Mouse (Mus musculus) mature B cell (primary cell): ENCODE measurements around the gene Zbtb12.
"Not testable (repeated sequence)": the region's sequence is repeated elsewhere in the genome, so short reads cannot be mapped to it uniquely, and the experiment has no call there.

Experiments
- in situ Hi-C: fragments of 300-500 bp; cut with MboI; formaldehyde crosslinking; loops from 2 replicates; pipeline ENCODE4 v1.14.3; 2019

The Zbtb12 gene

DNA sequence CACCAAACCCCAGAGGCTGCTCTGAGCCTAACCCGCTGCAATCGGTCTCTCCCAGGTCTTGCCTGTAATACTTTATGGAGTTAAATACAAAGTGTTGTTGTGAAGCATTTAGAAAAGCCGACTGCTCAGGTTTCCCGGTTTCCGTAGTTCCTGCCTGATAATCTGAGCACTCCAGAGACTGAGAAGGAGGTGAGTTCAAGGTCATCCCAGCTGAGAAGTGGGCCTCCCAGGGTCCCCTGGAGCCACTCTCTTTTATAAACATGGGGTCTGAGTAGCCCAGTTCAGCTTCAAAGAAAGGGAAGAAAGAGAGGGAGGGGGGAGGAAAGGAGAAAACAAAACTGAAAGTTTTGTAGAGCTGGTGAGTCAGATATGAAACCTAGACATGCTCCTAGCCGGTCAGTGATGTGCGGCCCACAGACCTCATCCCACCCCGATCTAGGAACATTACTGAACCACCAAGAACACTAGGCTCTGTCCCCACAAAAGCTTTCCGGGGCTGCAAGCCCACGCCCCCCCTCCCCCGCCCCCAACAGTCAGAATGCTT is at the start of gene Zbtb12:
Gene Zbtb12, plus strand, starts transcription at position 148 of the 544 bp plus-strand sequence.
- in situ Hi-C loops: no loop called here

DNA sequence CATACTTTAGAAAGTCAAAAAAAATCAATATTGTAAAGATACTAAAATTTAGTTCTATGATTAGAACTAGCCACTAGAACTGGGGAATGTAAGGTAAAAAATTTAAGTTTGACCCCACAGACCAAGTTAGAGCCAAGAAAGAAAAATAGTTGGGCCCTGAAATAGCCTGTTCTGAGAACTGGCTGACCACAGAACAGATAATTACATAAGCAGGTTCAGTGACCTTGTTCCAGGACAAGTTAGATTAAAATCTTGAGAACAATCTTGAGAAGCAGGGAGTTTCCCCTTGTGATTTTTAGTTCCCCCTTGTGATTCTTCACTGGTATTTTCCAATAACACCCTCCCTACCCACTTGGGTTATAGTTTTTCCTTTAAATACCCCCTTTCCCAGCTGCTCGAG is 48.5 kb upstream of the Zbtb12 start:
- in situ Hi-C loops: not testable (repeated sequence)

DNA sequence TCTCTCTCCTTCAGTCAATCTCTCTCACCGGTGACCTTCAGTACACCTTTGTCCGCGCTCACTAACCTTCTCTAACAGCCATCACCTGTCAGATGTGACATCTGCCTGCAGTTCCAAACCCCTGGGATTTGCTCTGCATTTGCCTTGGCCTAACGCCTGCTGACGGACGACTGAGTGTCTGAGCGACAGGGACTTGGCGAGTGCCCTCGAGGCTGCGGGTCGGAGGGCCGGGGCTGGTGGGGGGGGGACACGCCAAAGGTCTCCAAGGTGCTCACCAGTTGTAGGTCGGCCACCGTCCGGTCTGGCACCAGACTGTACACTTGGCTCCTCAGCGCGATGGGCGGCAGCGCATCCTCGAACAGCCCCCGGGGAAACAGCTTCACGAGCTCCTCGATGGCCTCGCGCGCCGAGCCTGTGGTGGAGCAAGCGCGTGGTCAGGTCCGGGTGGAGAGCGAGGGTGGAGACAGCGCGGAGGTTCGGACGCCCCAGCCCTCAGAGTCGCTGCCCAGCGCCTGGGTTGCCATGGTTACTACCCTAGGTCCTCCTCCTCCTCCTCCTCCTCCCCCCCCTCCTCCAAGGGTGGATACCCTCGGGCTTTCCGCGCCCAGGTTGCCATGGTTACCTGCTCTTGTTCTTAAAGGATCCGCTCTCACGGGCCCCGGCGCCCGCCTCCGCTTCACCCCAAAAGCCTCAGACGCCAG is 43.0 kb upstream of the Zbtb12 start:
- in situ Hi-C loops: no loop called here

DNA sequence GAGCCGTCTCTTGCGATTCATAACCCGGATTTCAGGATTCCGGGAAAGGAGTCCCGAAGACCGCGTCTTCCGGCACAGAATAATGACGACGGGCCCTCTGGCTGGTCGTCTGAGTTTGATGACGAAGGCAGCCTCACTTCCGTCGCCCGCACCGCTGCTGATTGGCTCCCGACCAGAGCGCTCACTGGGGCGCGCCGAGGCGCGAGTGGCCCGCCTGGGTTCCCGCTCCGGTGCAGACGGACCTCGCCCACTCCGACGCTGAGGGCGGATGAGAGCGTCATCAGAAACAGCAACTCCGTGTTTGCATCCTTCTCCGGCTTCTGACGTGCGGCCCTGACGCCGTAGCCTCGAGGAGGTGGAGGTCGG is 42.4 kb upstream of the Zbtb12 start, which contains the start of the genes Stk19 and Dxo:
Gene Stk19, minus strand, starts transcription at position 90 of the 366 bp plus-strand sequence.
Gene Dxo, plus strand, starts transcription at position 164 of the 366 bp plus-strand sequence.
- in situ Hi-C loops: no loop called here

DNA sequence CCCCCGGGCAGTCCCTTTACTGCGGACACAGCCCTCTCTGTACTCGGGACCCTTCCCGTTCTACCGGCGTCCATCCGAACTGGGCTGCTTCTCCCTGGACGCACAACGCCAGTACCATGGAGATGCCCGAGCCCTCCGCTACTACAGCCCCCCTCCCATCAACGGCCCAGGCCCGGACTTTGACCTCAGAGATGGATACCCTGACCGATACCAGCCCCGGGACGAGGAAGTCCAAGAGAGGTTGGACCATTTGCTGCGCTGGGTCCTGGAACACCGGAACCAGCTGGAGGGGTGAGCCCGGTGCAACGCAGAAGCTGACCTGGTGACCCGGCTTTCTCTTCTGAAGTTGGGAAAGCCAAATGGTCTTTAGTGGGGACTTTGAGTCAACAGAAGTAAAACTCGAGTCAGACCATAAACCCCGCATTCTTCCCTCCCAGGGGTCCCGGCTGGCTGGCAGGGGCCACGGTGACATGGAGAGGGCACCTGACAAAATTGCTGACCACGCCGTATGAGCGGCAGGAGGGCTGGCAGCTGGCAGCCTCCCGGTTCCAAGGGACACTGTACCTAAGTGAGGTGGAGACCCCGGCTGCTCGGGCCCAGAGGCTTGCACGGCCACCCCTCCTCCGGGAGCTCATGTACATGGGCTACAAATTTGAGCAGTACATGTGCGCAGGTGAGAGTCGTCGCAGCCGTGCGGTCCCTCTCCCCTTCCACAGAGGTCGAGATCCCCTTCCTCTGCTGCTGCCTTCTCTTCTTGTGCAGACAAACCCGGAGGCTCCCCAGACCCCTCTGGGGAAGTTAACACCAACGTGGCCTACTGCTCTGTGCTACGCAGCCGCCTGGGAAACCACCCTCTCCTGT is 41.6 kb upstream of the Zbtb12 start:
- in situ Hi-C loops: no loop called here

DNA sequence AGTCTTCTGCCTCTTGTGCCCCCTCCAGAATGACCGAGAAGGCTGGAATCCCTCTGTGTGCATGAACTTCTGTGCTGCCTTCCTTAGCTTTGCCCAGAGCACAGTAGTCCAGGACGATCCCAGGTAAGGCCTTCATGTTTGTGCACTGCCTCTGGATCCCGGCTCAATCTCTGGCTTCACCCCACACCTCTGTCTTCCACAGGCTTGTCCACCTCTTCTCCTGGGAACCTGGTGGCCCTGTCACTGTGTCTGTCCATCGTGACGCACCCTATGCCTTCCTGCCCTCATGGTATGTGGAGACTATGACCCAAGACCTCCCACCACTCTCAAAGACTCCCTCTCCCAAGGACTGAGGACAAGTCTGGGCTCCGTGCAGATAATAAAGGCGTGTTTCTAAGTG is 40.5 kb upstream of the Zbtb12 start:
- in situ Hi-C loops: no loop called here

DNA sequence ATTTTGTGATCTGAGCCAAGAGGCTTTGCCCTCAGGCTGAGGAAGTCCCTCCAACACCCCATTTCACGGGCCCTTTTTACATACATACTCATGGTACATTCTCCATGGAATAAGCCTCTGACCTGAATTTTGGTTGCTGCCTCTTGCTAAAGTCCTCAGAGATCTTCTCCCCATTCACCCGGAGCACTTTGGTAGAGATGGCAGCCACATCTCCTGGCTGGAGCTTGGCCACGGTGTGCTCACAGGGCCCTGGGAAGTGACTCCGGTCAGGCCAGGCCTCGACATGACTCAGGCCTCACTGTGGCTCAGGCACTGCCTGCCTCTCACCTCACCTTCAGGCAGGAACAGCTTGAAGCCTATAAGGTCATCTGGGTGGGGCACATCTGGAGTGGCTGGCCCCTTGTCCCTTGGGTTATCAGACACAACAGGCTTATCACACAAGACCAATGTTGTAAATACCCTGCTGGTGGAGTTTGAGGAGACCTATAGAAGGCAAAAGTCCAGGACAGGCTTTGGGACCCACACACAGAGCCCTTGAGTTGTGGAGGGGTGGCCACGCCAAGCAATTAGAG is 38.5 kb upstream of the Zbtb12 start:
- in situ Hi-C loops: no loop called here

DNA sequence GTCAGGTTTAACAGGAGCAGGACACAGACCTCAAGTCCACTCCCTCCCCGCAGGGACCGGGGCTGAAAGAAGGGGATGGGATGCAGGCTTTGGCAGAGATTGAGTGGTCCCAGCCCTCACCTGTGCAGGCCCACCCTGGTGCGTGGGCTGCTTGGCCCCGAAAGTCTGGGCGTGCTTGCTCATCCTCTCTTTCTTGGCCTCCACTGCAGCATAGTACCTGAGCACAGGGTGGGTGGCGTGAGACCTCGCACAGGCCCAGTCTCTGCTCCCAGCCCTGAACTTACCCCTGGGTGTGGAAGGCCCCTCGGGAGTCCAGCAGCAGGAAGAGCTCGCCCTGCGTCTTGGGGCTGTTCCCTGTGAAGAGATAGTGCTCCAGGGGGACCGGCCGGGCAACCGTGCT is 34.4 kb upstream of the Zbtb12 start:
- in situ Hi-C loops: no loop called here

DNA sequence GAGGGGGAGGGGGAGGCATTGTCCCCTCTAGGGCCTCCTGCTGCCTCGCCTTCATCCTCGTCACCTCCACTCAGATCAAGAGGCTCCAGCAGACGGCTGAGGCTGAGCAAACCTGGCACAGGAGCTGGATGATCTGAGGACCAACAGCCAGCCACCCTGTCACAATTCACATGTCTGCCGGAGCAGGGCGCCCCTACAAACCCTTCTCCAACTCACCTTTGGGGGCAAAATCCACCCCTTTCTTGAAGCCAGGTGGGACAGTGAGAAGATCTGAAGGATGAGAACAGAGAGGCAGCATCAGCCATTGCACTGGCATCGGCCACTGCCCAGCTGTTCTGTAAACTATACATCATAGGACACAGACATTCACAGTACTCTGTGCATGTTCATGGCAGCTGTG is 32.1 kb upstream of the Zbtb12 start:
- in situ Hi-C loops: no loop called here

DNA sequence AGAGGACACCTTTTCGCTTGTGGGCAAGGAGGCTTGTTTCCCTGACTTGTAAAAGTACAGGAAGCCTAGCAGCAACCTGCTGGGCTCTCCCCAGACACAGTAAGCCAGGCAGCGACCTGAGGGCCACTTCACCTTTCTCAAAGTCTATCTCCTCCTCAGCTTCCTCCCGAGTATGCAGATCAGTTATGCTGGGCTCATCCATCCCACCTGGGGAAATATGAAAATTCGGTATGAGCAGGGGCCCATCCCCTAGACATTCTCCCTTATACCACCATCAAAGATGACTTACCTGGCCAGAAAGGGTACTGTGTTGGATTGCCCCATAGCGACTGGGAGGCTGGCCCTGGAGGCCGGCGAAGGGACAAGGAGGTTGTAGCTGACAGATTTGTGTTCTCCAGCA is 31.7 kb upstream of the Zbtb12 start:
- in situ Hi-C loops: no loop called here

DNA sequence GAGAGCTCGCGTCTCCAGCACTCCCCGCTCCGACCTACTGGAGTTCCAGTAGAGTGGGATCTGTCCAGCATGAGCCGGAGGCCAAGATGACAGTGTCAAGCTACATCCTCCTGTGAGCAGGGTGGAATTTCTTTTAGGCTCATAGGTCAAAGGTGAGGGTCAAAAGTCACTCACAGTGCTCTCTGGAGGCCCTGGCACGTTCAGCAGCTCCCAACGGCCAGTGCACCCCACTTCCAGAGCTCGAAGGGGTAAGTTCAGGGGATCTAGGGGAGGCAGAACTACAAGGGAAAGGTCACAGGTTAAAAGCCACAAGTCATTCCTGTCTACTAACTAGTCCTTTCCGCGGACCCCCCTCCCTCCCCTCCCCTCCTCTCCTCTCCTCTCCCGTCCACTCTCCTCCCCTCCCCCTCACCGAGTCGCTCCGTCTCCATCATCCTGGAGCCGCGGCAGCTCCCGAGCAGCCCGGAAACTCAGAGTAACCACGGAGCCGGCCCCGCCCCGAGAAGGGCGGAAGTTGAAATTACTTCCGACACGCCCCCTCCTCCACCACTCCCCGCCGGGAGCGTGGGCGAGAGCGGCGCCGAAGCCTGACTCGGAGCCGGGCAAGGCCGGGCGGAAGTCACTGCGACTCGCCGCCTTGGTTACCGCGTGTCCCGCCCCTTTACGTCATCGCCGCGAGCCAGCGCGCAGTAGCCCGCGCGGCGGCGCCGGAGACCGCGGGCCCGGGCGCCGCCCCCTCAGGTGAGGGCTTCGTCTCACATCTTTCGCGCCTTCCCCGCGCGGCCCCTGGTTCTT is 29.4 kb upstream of the Zbtb12 start, which contains the start of the genes Skiv2l and Nelfe:
Gene Skiv2l, minus strand, starts transcription at position 489 of the 795 bp plus-strand sequence.
Gene Nelfe, plus strand, starts transcription at position 670 of the 795 bp plus-strand sequence.
- in situ Hi-C loops: no loop called here

DNA sequence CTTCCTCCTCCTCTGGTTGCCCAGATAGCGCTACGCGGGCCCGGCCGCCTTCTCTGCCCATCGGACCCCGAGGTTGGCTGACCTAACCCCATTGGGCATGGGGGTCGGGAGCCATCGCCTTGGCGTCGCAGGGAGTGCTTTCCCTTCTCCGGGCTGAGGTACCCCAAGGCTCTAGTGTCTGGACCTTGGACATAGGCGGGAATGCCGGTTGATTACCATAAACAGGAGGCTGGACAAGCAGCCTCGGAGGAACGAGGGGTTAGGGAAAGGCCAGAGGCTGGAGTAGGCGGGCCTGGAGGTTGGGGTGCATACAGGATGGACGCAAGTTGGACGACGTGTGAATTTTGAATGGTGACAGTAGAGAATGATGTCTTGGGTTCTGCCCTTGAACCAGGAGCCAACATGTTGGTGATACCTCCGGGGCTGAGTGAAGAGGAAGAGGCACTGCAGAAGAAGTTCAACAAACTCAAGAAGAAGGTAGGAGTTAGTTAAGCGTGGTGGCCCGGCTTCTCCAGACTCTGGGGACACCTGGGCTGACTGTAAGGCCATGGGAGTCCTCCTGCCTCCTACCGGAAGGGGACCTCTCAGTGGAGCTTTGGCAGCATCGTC is 28.7 kb upstream of the Zbtb12 start:
- in situ Hi-C loops: no loop called here

DNA sequence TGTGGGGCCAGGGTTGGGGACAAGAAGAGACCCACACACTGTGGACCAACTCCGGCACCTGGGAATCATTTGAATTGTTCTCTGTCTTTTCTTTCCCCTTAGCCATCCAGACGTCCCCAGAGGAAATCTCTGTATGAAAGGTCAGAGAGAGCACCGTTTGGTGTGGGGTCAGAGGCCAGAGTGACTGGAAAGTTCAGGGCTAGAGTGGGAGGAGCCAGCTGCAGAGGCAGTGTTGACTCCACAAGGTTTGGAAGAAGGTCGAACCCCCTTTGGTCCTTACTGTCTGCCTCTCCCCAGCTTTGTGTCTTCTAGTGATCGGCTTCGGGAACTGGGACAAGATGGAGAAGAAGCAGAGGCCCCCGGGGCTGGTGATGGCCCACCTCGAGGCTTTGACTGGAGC is 25.8 kb upstream of the Zbtb12 start:
- in situ Hi-C loops: no loop called here

DNA sequence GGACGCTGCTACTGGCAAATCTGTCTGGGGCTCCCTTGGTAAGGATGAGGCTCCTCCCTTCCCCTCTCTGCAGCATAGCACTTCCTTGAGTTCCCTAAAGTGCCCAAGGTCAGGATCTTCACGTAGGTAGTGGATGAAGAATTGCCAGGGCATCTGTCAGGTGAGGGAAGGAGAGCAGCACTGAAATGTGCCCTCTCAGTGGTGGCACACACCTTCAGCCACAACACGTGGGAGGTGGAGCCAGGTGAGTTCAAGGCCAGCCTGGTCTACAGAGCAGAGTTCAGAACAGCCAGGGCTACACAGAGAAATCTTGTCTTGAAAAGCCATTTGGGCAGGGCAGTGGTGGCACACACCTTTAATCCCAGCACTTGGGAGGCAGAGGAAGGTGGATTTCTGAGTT is 24.5 kb upstream of the Zbtb12 start:
- in situ Hi-C loops: loop anchor here (5.0 kb wide), 1 partner anchor 58 kb away; the partner anchor contains the start of gene Slc44a4

DNA sequence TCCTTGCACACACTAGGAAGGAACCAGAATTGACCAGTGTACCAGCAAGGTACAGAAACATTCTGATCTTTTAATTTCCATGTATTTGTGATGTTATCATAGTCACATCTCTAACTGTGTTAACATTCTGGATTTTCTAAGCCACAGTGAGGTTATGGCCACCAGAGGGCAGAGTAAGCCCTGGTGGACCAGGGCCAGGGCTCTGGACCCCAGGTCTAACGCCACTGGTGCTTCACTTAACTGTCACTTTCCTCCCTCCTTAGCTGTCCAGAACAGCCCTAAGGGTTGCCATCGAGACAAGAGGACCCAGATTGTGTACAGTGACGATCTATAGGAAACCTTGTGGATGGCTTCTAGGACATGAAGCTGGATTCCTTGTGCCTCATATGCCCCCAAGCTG is 23.5 kb upstream of the Zbtb12 start:
- in situ Hi-C loops: loop anchor here (5.0 kb wide), 1 partner anchor 56 kb away; the partner anchor contains the start of gene Slc44a4

DNA sequence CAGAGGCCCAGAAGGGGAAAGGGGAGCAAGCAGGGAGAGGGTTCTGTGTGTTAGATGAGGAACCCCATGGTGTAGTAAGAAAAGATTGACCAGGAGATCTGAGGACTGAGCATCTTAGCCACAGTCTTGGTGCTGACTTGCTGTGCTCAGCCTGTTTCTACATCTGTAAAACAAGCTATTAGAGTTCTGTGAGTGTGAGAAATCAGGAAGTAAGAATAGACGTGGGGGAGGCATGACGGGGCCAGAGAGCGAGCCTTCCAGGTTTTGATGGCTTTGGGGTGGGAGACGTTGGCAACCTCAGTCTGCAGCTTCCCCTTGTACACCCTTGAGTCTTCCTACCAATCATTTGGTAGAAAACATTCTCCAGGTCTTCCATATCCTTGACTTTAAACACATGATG is 20.6 kb upstream of the Zbtb12 start:
- in situ Hi-C loops: loop anchor here (5.0 kb wide), 1 partner anchor 54 kb away; the partner anchor contains the start of gene Slc44a4

DNA sequence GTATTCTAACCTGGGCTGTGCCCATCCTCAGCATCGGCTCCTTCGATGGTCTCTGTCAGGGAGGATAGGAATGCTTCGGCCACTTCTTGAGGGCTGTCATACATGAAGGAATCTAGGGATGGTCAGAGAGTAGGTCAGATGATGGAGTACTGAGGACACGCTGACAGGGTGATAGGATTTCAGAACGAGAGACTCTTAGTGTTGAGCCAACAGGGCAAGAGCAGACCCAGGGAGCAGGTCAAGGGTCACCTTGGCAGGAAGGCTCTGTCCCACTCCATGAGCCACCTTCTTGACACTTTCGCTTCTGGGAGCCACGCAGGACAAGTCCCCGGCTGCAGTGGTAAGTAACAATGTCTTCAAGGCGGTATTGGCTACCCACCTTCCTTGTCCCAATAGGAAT is 18.8 kb upstream of the Zbtb12 start:
- in situ Hi-C loops: no loop called here

DNA sequence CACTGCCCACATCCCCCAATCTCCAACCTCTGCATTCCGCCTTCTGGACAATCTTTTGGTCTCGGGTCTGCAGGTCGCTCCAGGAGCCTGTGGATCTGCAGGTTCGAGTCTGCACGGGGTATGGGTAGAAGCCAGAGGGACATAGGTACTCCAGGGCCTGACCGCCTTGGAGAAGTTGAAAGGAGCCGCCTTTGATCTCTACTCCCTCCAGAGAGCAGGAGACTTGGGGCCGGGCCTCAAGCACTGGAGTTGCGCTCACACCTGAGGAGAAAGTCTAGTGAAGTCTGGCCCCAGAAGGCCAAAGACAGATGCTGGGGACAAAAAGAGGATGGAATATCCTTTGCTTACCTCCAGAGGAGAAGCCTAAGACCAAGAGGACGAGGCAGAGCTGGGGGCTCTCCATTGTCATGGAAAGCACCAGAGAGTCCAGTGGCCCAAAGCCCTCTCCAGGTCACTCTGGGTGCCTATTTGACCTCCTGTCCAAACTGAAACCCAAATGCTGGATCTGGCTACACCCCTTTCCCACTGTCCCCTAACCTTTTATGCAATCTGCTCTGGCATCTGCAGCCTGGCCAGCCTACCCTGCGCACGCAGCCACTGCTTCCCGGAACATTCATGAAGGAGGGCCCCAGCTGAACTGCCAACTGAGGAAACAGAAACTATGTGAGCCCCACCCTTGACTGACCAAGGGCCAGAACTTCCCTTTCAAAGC is 17.4 kb upstream of the Zbtb12 start:
- in situ Hi-C loops: no loop called here

DNA sequence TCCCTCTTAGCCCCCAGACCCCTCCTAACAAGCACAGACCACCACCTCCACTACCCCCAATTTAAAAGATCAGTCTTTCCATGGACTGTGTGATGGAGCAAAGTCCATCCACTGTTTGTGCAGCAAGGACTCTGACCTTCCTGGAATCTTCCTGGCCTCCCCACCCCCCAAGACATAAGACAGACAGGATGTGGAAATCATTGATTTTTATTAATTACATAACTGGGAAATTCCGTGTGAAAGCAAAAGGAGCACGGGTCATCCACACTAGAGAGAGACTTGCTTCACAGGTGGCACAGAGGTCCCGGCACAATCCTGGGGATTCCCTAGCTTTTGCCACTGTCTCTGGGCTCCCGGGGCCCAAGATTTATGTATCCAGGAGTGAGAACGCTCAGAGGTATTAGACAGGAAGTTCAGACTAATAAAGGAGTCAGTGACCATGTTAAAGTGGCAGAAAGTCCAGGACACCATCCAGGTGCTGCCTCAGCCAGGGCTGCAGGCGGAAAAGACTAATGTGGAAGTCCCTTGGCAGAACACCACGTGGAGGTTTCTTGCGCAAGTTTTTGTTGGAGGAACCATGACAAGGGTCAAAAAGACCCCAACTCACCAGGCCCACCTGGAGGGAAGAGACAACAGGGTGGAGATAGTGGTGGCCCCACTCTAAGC is 16.7 kb upstream of the Zbtb12 start, which contains the start of gene Cfb:
Gene Cfb, minus strand, starts transcription at position 103 of the 666 bp plus-strand sequence.
- in situ Hi-C loops: no loop called here

DNA sequence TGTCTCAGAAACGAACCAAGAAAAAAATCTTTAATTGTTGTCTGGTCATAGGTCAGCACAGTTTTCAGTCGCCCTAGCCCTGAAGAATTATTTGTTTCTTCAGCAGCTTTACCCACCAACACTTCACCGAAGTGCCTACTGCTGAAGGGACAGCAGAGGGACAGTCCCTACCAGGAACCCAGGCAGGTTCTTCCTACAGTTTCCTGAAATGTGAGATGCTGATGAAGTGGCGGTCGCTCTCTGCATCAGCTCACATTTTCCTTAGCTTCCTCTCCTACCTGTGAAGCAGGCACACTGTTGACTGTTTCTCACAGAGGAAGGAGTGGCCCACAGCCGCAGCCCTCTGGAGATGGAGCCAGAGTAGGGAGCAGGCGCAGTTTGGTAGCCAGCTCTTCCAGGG is 13.3 kb upstream of the Zbtb12 start:
- in situ Hi-C loops: no loop called here
